Mouse (Mus musculus) lung, adult 18-20 months (tissue): ENCODE results near the gene Kalrn.

ENCODE experiments used
- DNase-seq, 2 experiments: peaks; one replicate each; pipeline ENCODE4 v3.0.0; 2022; ENCODE audit warnings: mixed read lengths in 2 of 2

The Kalrn gene

GRCm38 (mm10) chr16:34344895-34345876 lies 228.1 kb downstream of the Kalrn start:
- no peak for DNase-seq

DNA sequence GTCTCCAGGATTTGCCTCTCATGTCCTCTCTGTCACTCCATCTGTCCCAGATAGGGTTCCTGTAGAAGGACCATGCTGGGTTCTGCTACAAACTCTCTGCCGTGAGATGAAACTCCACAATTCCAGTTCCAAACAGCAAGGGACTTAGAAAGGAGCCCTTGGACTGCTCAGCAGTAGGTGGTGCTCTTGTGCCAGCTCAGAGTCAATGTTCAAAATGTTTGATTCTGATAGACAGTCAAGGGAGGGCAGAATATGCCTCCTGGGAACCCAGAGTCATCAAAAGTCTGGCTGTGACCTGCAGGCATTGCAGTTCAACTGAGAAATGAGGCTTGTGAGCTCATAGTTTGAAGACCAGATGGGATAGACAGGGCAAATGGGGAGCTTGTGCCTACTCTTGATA lies 229.4 kb downstream of the Kalrn start:
- DNase-seq, result peak; percentile 68 to 77

GRCm38 (mm10) chr16:34343161-34343560 lies 230.2 kb downstream of the Kalrn start:
- no peak for DNase-seq

- no peak for DNase-seq
Observed at GRCm38 (mm10) chr16:34342369-34343160, 230.8 kb downstream of the Kalrn start.

GRCm38 (mm10) chr16:34334919-34335318 lies 238.4 kb downstream of the Kalrn start:
- peak; percentile 52 to 63 for DNase-seq

DNA sequence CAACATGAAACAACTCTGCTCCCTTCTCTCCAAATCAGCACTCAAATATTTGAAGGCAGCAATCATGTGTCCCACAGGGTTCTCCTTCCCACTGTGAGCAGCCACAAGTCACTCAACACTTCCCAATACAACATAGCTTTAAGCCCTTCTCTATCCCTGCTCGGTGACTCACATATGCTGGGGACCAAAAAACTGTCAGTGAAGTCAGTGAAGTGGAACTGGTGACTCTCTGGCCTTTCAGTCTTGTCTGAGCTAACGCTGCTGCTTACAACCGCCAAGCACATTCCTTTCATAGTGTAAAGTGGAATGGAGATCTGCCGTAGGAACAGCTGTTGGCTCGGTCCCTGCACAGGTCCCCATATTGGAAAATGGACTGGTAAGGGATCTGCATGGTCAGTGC lies 241.7 kb downstream of the Kalrn start:
- DNase-seq, result peak; percentile 13 to 53

GRCm38 (mm10) chr16:34329876-34330275 lies 243.5 kb downstream of the Kalrn start:
- no peak for DNase-seq

DNA sequence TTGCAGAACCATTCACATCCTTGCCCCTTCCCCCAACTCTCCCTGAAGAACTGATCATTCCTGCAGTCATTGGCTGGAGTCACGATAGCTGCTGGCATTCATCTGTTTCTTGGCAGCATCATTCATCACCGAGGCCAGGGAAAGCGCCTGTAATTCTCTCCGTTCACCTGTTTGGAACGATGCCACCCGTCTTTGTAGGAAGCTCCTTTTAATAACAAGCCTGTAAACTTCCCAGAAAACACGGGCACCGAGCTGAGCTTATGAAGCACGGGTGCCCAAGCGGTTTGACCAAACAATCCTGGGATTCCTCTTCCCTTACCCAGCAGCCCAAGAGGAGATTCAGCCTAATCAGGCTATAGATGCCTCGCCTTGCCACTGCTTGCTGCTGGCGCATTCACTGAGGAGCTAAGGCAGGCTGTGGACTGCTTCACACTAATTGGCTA lies 243.9 kb downstream of the Kalrn start:
- no peak for DNase-seq

DNA sequence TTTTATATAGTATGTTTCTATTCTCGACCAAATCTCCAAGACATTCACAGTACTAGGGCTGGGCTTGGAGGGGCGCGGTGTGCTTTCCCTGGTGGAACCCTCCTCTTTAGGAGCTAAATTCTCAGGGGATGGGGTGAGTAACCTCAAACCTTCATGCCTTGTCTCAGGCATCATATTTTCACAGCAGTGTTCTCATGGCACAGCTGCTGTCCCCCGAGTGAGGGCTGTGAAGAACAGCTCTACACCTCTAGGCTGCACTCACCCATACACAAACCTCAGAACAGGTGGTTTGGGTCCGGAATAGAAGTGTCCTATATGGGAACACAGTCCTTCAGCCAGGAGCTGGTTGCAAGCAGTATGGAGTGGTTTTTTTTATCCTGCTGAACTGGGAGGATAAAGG lies 245.4 kb downstream of the Kalrn start:
- no peak for DNase-seq

DNA sequence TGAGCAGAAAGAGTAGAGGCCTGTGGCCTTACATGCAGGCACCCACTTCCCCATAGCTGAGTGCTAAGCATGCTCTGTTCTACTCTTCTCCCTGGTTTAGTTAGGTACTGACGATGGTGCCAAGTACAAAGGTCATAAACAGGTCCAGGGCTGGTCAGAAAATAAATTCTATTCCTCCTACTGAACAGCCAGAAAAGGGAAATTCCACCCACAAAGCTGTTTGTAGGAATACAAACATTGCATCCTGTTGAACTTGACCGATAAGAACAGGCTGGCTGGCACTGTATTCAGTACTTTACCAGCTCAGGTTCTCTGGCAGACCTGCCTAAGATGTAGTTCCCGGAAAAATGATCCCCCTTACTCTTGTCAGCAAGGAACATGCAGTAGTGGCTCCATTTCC lies 247.5 kb downstream of the Kalrn start:
- DNase-seq, result no peak

- DNase-seq, result no peak
Observed at GRCm38 (mm10) chr16:34325161-34325560, 248.2 kb downstream of the Kalrn start.

DNA sequence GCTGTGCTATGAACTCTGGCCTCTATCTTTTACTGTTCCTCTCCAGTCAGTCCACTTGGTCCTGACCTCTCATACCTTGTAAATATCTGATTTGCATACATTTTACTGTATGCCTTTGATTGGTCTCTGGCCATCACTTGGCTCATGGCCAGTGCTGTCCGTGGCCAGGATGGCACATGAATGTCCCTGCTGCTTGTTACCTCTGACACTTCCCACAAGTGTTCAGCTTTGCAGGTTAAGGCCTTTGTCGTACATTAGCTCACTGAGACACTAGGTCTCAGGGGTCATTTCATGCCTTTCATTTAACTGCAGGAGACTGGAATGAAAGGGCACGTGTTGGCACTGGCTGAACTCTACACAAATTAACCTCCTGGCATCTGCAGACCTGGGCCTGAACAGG lies 248.6 kb downstream of the Kalrn start:
- DNase-seq, result no peak

DNA sequence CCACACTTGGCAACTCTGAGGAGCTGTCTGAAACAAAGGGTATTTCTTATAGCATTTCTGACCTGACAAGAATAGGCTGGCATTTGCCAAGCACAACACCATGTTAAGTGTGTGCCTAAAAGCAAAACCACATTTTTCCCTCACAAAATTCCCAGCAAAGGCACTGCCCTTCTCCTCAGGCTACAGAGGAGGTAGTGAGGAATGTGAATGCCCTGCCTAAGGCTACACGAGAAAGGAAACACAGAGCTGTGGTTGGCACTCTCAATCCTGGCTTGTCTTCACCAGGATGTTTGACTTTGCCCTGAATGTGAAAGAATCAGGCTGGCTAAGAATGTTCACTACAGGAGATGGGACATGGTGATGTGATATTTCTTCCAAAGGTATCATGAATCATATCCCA lies 249.8 kb downstream of the Kalrn start:
- DNase-seq, result no peak

DNA sequence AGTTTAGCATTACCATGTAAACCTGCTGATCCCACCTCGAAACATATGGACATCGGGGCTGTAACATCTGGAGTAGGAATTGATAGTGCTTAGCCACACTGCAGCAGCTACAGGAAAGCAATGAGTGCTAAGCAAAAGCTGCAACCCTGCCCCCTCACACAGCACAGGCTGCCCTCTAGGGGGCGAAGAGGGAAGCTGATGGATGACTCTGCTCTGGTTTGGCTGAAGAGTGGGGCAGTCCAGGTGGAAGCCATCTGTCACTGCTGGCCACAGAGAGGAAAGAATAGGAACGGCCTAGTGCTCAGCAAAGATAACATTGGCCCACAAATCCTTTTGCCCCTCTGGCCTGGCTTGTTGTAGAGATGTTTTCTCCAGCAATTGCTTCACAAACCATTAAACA lies 250.8 kb downstream of the Kalrn start:
- DNase-seq, result peak; percentile 69 to 77

DNA sequence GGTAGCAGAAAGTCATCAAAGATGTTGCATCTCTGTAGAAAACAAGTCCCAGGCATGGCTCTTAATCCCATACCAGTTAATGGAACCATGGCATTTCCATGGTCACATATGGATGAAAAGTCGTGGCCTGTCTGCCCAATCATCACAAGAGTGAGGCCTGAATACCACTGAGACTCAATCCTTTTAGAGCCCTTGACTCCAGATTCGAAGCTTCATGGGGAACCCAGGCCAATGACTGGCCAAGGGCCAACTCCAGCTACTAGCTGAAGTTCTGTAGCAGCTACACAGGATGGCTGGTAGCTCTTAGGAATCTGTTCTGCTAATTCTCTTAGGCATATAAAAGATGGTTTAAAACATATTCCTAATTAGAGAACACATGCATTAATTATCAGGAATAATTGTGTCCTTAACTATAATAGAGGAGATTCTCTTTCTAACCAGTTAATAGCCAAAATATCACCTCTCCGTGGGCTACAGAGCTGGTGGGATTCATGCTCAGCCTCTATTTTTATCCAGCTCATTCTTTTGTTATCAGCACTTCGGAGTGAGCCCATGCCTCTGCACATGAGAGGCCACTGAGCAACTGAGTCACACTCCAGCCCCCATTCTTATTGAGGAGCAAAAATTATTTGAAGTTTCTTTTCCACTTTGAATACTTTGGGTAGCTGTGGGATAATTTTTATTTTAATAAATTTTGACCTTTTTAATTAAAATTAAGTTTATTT lies 252.1 kb downstream of the Kalrn start:
- DNase-seq, result no peak

DNA sequence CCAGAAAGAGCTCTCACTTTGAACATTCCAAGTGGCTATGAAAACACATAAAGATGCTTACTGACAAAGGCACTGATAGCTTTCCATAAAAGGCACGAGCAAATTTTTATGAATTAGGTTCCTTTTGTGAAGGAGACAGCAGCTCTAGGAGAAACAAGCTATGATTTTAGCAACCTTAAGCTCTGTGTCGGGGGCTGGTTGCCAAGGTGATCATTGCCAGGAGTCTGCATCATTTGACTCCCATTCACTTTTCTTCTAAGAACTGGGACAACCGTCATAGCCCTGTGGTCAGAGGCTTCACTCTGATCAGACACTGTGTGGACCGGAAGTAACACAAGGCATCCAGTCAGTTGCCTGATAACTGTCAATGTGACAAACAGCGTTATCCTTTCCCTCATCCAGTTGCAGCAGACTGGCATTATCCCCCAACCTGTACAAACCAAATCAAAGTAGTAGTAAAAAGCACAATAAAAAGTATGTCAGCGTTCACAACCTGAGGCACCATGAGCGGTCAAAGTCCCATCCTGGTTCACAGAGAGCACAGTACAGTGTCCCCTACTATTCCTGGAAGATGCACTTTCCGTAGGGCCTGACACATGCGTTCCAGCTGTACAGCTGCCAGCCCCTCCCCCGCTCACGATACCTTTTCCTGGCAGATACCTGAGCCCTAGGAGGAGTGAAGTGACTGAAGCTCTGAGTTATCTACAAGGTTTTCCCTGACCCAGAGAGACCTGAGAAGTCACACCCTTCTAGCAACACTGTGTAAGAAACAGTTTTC lies 253.1 kb downstream of the Kalrn start:
- no peak for DNase-seq

DNA sequence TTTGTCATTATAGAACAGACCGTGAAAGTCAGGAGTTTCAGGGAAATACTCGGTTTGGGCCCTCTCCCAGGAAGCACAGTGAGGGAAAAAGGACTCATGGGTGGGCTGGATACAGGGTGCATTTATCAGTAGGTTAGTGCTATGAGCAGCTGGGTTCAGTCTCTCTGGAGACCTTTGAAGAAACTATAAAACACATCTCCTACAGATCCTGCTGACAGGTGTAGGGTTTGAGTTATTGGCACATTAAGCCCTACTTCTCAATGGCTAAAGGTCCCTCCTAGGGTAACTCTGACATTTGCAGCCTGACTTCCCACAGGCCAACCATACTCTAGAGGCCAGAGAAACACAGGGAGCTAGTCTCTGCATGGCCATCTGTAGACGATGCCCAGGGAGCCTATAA lies 256.2 kb downstream of the Kalrn start:
- no peak for DNase-seq

GRCm38 (mm10) chr16:34316253-34316652 lies 257.1 kb downstream of the Kalrn start:
- no peak for DNase-seq

GRCm38 (mm10) chr16:34314071-34314470 lies 259.3 kb downstream of the Kalrn start:
- no peak for DNase-seq

DNA sequence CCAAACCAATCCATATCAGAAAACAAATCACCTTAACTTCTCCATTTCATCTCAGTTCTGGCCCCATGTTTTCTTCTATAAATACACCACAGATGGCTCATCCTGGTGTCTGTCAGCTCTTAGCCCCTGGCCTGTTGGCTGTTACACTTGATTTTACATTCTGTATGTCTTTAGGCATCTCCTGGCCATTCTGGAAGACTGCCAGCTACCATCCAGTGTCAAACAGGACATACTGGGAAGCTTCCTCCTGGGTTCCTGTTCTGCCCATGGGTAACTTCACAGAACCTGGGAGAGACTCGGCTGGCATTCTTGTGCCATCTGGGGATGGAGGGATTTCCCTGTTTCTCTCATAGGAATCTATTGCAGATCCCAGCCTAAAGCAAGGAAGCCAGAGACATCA lies 261.8 kb downstream of the Kalrn start:
- DNase-seq, result no peak

- DNase-seq, result no peak
Observed at GRCm38 (mm10) chr16:34310363-34310762, 263.0 kb downstream of the Kalrn start.

GRCm38 (mm10) chr16:34308324-34308723 lies 265.0 kb downstream of the Kalrn start:
- DNase-seq, result no peak
